Mouse (Mus musculus) lung, postnatal 0 days (tissue): ENCODE data around the gene Smad1. TPM values are rescaled to one million over a fixed set of nuclear protein-coding genes. Genes with fewer than 3 reads are reported as not detected.
A peak's percentile ranks its signal among the peaks of the same experiment; 100 is the strongest.

Experiments
- ATAC-seq: fragments of 200-750 bp; cut with Nextera tagmentation; 2 replicates; pipeline ENCODE4 v1.8.0; 2017; ENCODE audit warnings: moderate library complexity
- DNase-seq: peaks from one replicate; pipeline ENCODE4 v3.0.0-alpha.2; 2016; ENCODE audit warnings: low spot score
- H3K27ac ChIP-seq: fragments of 300-500 bp; sonication (generic); 2 replicates; pipeline ENCODE4 v1.5.1; 2014; ENCODE audit warnings: antibody characterized with exemption, mild to moderate bottlenecking, low read length, mixed read lengths
- H3K27me3 ChIP-seq: fragments of 300-500 bp; sonication (generic); replicated peaks from 2 replicates; pipeline ENCODE4 v1.6.1; 2014; ENCODE audit warnings: low read length, mixed read lengths; ENCODE audit not compliant: insufficient read depth
- H3K36me3 ChIP-seq: fragments of 300-500 bp; sonication (generic); 2 replicates; pipeline ENCODE4 v1.6.1; 2014; ENCODE audit warnings: low read length, mixed read lengths; ENCODE audit not compliant: insufficient read depth
- H3K4me1 ChIP-seq: fragments of 300-500 bp; sonication (generic); 2 replicates; pipeline ENCODE4 v1.6.1; 2014; ENCODE audit warnings: antibody characterized with exemption, low read depth, low read length, mixed read lengths; ENCODE audit not compliant: insufficient read depth
- H3K4me2 ChIP-seq: fragments of 300-500 bp; sonication (generic); replicated peaks from 2 replicates; pipeline ENCODE4 v1.6.1; 2014; ENCODE audit warnings: low read depth, mild to moderate bottlenecking, low read length, moderate library complexity, mixed read lengths
- H3K4me3 ChIP-seq: fragments of 300-500 bp; sonication (generic); 2 replicates; pipeline ENCODE4 v1.5.1; 2014; ENCODE audit warnings: low read depth, low read length
- H3K9ac ChIP-seq: fragments of 300-500 bp; sonication (generic); replicated peaks from 2 replicates; pipeline ENCODE4 v1.6.1; 2014; ENCODE audit warnings: low read depth, mild to moderate bottlenecking
- H3K9me3 ChIP-seq: fragments of 300-500 bp; sonication (generic); 2 replicates; pipeline ENCODE4 v1.6.1; 2016; ENCODE audit warnings: low read length, mixed read lengths
- CTCF ChIP-seq: IDR thresholded peaks from 2 replicates; pipeline ENCODE4 v1.5.1; 2016; ENCODE audit warnings: antibody characterized with exemption, mild to moderate bottlenecking
- EP300 ChIP-seq: IDR thresholded peaks from 2 replicates; pipeline ENCODE4 v1.6.1; 2016; ENCODE audit warnings: antibody characterized with exemption, mild to moderate bottlenecking, control low read depth
- WGBS: fragments of 180-500 bp; shearing (Covaris S2); extraction: QIAGEN DNeasy Blood & Tissue Kit; methylation state at CpG from one replicate; pipeline ENCODE4 v1.1.7; 2014; 5-methylcytosine and 5-hydroxymethylcytosine counted together
- polyA plus RNA-seq: library from polyadenylated mRNA; unstranded; fragments of >200 nt; fragmentation: Nextera tagmentation; extraction: Ambion mirVana; gene quantifications from 2 replicates; pipeline ENCODE4 v1.2.1, GENCODE M21; 2015

The Smad1 gene
- polyA plus RNA-seq, 1 experiment from 2014 or later = 23.0 TPM

DNA sequence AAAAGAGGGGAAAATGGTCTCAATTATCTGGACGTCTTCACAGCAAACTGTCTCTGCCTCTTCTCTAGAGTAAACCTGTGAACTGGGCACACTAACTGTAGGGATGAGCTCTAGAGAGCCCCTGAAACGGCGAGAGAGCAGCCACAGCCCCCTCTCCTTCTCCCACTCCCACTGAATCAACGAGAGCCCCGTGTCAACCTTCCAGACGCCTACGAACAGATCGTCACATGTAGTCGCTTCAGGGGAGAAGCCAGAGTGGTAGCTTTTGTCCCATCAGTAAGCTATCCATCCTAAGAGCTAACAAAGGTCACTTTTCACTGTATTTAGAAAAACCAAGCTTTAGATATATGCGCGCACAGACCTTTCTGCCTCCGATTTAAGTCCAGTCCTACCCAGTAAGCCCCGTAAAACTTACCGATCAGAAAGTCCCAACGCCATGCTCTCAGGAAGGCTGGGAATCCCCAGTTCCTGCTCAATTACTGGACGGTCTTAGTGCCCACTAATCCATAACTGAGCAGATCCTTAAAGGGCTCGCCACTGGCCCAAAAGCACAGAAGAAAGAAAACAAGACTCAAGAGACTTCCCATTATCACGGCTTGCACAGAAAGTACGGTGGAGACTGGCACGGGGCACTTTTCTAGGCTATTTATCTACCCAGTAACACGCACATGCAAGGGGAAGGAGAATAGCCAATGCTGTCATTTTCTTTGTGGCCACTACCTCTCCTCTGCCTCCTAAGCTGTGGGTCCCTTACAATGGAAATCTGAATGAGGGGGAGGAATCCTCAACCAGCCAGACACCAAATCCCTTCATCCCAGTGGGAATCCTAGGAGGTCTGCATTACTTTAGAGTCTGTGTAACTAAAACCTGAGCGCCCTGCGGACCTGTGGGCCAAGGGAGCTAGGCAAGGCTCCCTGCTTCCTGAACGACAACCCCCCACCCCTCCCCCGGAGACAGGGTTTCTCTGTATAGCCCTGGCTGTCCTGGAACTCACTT, 14.7 kb downstream of the Smad1 start:
- DNase-seq (no peak), ATAC-seq (no peak)
- H3K9ac ChIP-seq = no peak overlapping the region
- H3K4me1 ChIP-seq = no peaks in the 10 kb centered on the region; the same call in 1 of the 2 replicates
- no peaks in the 10 kb centered on the region for H3K27me3 ChIP-seq
- no peak overlapping the region for H3K27ac ChIP-seq
- H3K9me3 ChIP-seq = no peaks in the 10 kb centered on the region
- WGBS = 41% methylated on average over 25 of the region's 25 CpGs
- no peak for TF ChIP-seq CTCF
- no peak for TF ChIP-seq EP300
- H3K4me3 ChIP-seq = no peak overlapping the region
- H3K36me3 ChIP-seq = no peaks in the 10 kb centered on the region
- H3K4me2 ChIP-seq = no peak overlapping the region

DNA sequence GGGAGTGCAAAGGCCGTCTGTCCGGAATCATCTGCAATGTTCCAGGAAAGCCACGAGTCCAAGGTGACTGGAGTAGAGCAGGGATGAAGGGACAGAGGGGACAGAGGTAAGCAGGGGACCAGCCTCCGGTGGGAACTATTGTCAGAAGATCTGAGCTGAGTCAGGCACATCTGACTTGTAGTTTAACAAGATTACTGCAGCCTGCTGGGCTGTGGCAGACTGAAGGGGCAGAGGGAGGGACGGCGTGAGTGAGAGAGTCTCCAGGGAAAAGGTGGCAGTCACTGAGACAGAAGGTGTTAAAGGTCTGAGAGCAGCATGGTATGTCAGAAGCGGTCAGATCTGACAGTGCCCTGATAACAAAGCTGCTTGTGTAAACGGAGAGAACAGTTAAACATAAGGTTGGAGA, 16.5 kb downstream of the Smad1 start:
- H3K36me3 ChIP-seq = no peaks in the 10 kb centered on the region
- no peak overlapping the region for H3K27ac ChIP-seq
- TF ChIP-seq EP300 (no peak), CTCF (no peak)
- no peaks in the 10 kb centered on the region for H3K27me3 ChIP-seq
- no peaks in the 10 kb centered on the region for H3K9me3 ChIP-seq
- no peak overlapping the region for H3K4me2 ChIP-seq
- no peaks in the 10 kb centered on the region; the same call in 1 of the 2 replicates for H3K4me1 ChIP-seq
- H3K4me3 ChIP-seq = no peak overlapping the region
- ATAC-seq = no peak
- H3K9ac ChIP-seq = no peak overlapping the region
- no peak for DNase-seq
- 25% methylated on average over 8 of the region's 8 CpGs for WGBS

DNA sequence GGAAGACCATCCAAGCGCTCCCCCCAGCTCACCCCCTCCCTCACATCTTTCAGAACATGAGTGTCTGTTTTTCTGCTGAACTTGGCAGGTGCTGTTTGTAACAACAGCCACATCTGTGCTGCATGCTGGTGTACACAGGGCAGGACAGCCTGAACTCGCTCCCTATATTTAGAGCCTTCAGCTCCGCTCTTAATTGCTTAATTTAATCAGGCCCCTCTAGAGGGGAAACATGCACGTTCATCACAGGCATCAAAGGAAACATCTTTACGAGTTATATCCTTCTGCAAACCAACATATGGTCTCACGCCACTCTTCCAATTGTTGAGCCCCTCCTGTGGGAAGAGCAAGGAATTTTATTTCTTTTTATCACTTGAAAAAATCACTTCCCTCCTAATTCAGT, 17.5 kb downstream of the Smad1 start:
- ATAC-seq (peak; percentile 35; the same call in 1 of the 2 replicates), DNase-seq (no peak)
- TF ChIP-seq CTCF (no peak; the same call in 1 of the 2 replicates), EP300 (no peak)
- 58% methylated on average over 6 of the region's 6 CpGs for WGBS
- Histone ChIP-seq H3K9me3 (no peaks in the 10 kb centered on the region), H3K9ac (no peak overlapping the region), H3K27ac (no peak overlapping the region), H3K36me3 (no peaks in the 10 kb centered on the region), H3K27me3 (no peaks in the 10 kb centered on the region), H3K4me3 (no peak overlapping the region), H3K4me2 (no peak overlapping the region), H3K4me1 (no peaks in the 10 kb centered on the region; the same call in 1 of the 2 replicates)

DNA sequence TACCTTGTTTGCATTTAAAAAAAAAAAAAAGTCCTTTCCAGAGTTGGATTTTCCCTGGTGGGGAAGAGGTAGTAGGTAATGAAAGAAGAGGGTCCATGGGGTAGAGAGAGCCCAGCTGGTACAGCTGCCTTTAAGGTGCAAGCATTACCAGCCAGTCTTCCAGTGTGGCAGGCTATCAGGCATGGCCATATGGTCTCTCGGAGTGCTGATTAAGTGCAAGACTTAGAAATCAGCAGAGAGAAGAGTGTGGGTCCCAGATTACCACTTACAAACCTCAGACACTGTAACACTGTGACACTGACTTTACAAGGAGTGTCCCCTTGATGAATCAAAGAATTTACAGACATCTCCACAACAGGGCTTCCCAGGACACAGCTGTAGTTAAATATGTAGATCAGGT, 18.9 kb downstream of the Smad1 start:
- no peaks in the 10 kb centered on the region; the same call in 1 of the 2 replicates for H3K4me1 ChIP-seq
- 71% methylated on average over 1 of the region's 1 CpGs for WGBS
- no peak overlapping the region for H3K4me3 ChIP-seq

GRCm38 (mm10) chr8:79379971-79380370, 19.3 kb downstream of the Smad1 start:
- no peak overlapping the region for H3K4me2 ChIP-seq
- H3K4me3 ChIP-seq = no peak overlapping the region
- ATAC-seq = no peak
- DNase-seq = no peak
- WGBS = 70% methylated on average over 14 of the region's 14 CpGs
- no peaks in the 10 kb centered on the region for H3K27me3 ChIP-seq
- TF ChIP-seq EP300 (no peak), CTCF (no peak)
- no peak overlapping the region for H3K27ac ChIP-seq
- no peak overlapping the region for H3K9ac ChIP-seq
- no peaks in the 10 kb centered on the region for H3K36me3 ChIP-seq
- H3K4me1 ChIP-seq = peaks cover 3% of the 10 kb centered on the region; the same call in 1 of the 2 replicates
- no peaks in the 10 kb centered on the region for H3K9me3 ChIP-seq

More for the DNA sequence above, 18.9 kb downstream of the Smad1 start:
- Histone ChIP-seq H3K9me3 (no peaks in the 10 kb centered on the region), H3K27ac (no peak overlapping the region), H3K9ac (no peak overlapping the region), H3K36me3 (no peaks in the 10 kb centered on the region), H3K27me3 (no peaks in the 10 kb centered on the region), H3K4me2 (no peak overlapping the region)
- TF ChIP-seq EP300 = no peak
- no peak for TF ChIP-seq CTCF
- DNase-seq = no peak
- no peak for ATAC-seq

GRCm38 (mm10) chr8:79376648-79377047, 22.7 kb downstream of the Smad1 start:
- no peak for TF ChIP-seq EP300
- no peak for TF ChIP-seq CTCF
- Histone ChIP-seq H3K36me3 (no peaks in the 10 kb centered on the region), H3K4me2 (no peak overlapping the region), H3K4me1 (peaks cover 10% of the 10 kb centered on the region; the same call in 1 of the 2 replicates), H3K9me3 (no peaks in the 10 kb centered on the region), H3K9ac (no peak overlapping the region), H3K4me3 (no peak overlapping the region), H3K27me3 (no peaks in the 10 kb centered on the region), H3K27ac (no peak overlapping the region)
- DNase-seq (no peak), ATAC-seq (no peak)
- 82% methylated on average over 9 of the region's 9 CpGs for WGBS
